Mouse (Mus musculus): ENCODE data around the gene Slc39a9. TPM values are rescaled to one million over a fixed set of nuclear protein-coding genes. Genes with fewer than 3 reads are reported as not detected.

Slc39a9 gene
- polyA plus RNA-seq, 1 experiment from 2014 or later: 31.4 TPM

DNA sequence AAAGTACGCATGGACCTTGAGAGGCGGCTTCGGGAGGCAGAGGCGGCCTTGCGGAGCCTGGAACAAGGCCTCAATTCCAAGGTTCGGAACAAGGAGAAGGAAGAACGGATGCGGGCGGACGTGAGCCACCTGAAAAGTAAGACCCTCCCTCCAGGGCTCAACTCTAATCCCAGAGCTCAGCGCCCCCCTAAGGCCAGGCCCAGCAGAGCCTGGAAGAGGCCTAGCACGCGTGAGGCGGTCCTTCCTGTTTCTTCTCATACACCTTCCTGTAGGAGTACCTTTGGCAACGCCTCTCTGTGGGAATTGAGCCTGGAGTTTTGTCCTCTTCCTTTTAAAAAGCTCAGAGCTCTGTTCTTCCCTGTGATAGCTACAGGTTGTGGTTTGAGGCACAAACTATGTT lies 77.8 kb downstream of the Slc39a9 start:
- Histone ChIP-seq H3K9ac (ENCODE audit: low read length) (no peak overlapping the region), H3K27me3 (ENCODE audit: control insufficient read depth, insufficient read depth, low read length) (no peaks in the 10 kb centered on the region), H3K4me3 (replicated peaks; ENCODE audit: low read length) (no peak overlapping the region), H3K4me2 (ENCODE audit: low read depth, low read length) (no peak overlapping the region), H3K27ac (ENCODE audit: low read length) (no peak overlapping the region), H3K36me3 (ENCODE audit: control insufficient read depth, insufficient read depth, low read length) (no peaks in the 10 kb centered on the region), H3K4me1 (ENCODE audit: control insufficient read depth, insufficient read depth, low read length) (no peaks in the 10 kb centered on the region), H3K9me3 (replicated peaks; ENCODE audit: control insufficient read depth, low read length) (no peaks in the 10 kb centered on the region)
- WGBS: 81% methylated on average over 15 of the region's 15 CpGs
- no peak for ATAC-seq (ENCODE audit: insufficient read depth, low FRiP score)

DNA sequence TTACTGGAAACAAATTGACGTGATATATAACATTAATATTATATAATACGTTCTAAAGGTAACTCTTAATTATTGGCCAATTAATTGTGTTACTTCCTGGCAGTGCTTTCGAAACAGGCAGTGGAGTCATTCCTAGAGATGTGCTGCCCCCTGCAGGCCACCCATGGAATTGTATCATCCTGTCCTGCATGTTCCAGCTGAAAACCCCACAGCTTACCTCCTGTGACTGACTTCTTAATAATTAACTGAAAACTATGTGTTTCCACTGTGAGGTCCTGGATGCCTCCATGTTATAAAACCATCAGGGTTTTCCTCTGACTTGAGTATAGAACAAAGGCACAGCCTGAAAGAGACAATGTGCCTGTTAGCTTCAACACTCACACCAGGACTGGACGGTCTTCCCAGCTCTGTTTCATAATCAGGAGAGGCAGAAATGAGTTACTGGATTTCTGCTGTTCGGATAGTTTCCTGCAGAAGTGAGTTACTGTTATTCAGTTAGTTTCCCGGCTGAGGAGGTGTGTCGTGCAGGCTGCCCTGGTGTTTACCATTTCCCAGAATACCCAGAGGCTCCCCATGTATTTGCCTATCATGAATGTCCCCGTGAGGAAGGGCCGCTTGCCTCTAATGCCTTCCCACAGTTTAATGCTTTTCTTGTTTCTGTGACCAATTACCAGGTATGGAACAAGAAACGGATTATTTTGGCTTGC lies 81.3 kb downstream of the Slc39a9 start:
- H3K9me3 ChIP-seq (replicated peaks; ENCODE audit: control insufficient read depth, low read length): no peaks in the 10 kb centered on the region
- H3K36me3 ChIP-seq (ENCODE audit: control insufficient read depth, insufficient read depth, low read length): no peaks in the 10 kb centered on the region
- H3K4me2 ChIP-seq (ENCODE audit: low read depth, low read length): no peak overlapping the region
- H3K4me1 ChIP-seq (ENCODE audit: control insufficient read depth, insufficient read depth, low read length): no peaks in the 10 kb centered on the region
- 18% methylated on average over 10 of the region's 10 CpGs for WGBS
- H3K27me3 ChIP-seq (ENCODE audit: control insufficient read depth, insufficient read depth, low read length): no peaks in the 10 kb centered on the region
- ATAC-seq (ENCODE audit: insufficient read depth, low FRiP score): 0 out of 2 replicates have a peak, but pooled peaks have one; percentile 41
- H3K9ac ChIP-seq (ENCODE audit: low read length): no peak overlapping the region
- H3K27ac ChIP-seq (ENCODE audit: low read length): no peak overlapping the region
- no peak overlapping the region for H3K4me3 ChIP-seq (replicated peaks; ENCODE audit: low read length)

DNA sequence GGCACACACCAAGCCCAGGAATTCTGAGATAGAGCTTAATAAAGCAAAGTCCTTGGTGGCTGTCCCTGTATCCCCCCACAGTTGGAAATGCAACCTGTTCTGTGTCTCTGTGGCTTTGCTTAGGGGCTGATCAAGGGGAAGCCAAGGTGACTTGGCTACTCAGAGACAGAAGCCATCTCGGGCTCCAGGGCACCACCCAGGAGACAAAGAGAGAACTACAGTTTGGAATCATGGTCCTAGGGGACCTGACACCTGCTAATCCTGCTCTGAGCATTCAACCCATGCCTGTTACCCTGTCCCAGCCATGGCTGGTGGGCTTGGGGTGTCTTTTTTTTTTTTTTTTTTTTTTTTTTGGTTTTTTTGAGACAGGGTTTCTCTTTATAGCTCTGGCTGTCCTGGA lies 84.5 kb downstream of the Slc39a9 start:
- no peaks in the 10 kb centered on the region for H3K9me3 ChIP-seq (replicated peaks; ENCODE audit: control insufficient read depth, low read length)
- H3K9ac ChIP-seq (ENCODE audit: low read length): no peak overlapping the region
- no peak overlapping the region for H3K4me2 ChIP-seq (ENCODE audit: low read depth, low read length)
- no peak for ATAC-seq (ENCODE audit: insufficient read depth, low FRiP score)
- no peaks in the 10 kb centered on the region for H3K36me3 ChIP-seq (ENCODE audit: control insufficient read depth, insufficient read depth, low read length)
- no peak overlapping the region for H3K27ac ChIP-seq (ENCODE audit: low read length)
- no peak overlapping the region for H3K4me3 ChIP-seq (replicated peaks; ENCODE audit: low read length)
- WGBS: 19% methylated on average over 1 of the region's 1 CpGs
- H3K4me1 ChIP-seq (ENCODE audit: control insufficient read depth, insufficient read depth, low read length): no peaks in the 10 kb centered on the region
- no peaks in the 10 kb centered on the region for H3K27me3 ChIP-seq (ENCODE audit: control insufficient read depth, insufficient read depth, low read length)

DNA sequence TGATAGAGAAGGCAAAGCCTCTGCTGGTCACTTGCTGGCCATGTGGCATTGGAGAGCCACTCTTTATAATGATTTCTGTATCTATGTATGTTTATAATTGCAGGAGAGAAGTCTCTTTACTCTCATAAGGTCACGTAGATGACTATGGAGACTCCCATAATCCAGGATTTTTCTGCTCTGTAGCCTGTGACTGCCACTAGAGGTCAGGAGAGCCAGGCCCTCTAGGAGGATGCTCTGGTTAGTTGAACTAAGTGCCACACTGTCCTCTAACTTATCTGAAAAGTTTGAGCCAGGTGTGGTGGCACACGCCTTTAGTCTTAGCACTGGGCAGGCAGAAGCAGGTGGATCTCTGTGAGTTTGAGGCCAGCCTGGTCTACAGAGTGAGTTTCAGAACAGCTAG lies 85.1 kb downstream of the Slc39a9 start:
- Histone ChIP-seq H3K9me3 (replicated peaks; ENCODE audit: control insufficient read depth, low read length) (no peaks in the 10 kb centered on the region), H3K4me2 (ENCODE audit: low read depth, low read length) (no peak overlapping the region), H3K4me3 (replicated peaks; ENCODE audit: low read length) (no peak overlapping the region), H3K9ac (ENCODE audit: low read length) (no peak overlapping the region), H3K27ac (ENCODE audit: low read length) (no peak overlapping the region), H3K4me1 (ENCODE audit: control insufficient read depth, insufficient read depth, low read length) (no peaks in the 10 kb centered on the region), H3K27me3 (ENCODE audit: control insufficient read depth, insufficient read depth, low read length) (no peaks in the 10 kb centered on the region), H3K36me3 (ENCODE audit: control insufficient read depth, insufficient read depth, low read length) (no peaks in the 10 kb centered on the region)
- 50% methylated on average over 2 of the region's 2 CpGs for WGBS
- ATAC-seq (ENCODE audit: insufficient read depth, low FRiP score): no peak

DNA sequence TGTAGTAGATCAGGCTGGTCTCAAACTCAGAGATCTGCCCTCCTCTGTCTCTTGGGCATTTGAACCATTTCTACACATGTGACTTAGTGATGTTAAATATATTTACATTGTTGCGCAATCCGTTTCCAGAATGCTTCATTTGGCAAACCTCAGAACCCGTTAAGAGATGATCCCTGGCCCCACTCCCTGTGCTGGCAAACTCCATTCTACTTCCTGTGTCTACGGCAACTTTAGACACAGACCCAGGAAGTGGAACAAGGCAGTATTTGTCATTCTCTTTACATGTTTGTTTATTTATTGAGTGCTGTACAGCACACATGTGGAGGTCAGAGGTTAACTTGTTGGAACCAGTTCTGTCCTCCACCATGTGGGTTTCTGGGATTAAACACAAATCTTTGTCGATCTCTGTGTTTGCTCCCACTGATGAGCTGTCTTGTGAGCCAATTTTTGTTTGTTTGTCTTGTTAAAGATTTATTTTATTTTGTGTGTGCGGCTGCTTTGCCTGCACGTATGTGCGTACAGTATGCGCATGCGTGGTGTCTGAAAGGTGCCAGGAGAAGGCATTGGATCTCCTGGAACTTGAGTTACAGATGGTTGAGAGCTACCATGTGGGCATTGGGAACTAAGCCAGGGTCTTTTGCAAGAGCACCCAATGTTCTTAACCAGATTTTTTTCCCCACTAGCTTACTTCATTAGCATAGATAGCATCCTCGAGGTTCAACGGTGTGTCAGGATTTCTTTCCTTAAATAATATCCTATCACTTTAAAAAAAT lies 86.3 kb downstream of the Slc39a9 start:
- ATAC-seq (ENCODE audit: insufficient read depth, low FRiP score): no peak
- H3K4me1 ChIP-seq (ENCODE audit: control insufficient read depth, insufficient read depth, low read length): no peaks in the 10 kb centered on the region
- no peak overlapping the region for H3K9ac ChIP-seq (ENCODE audit: low read length)
- no peak overlapping the region for H3K4me3 ChIP-seq (replicated peaks; ENCODE audit: low read length)
- no peak overlapping the region for H3K4me2 ChIP-seq (ENCODE audit: low read depth, low read length)
- no peaks in the 10 kb centered on the region for H3K9me3 ChIP-seq (replicated peaks; ENCODE audit: control insufficient read depth, low read length)
- H3K36me3 ChIP-seq (ENCODE audit: control insufficient read depth, insufficient read depth, low read length): no peaks in the 10 kb centered on the region
- 73% methylated on average over 12 of the region's 12 CpGs for WGBS
- no peak overlapping the region for H3K27ac ChIP-seq (ENCODE audit: low read length)
- no peaks in the 10 kb centered on the region for H3K27me3 ChIP-seq (ENCODE audit: control insufficient read depth, insufficient read depth, low read length)

DNA sequence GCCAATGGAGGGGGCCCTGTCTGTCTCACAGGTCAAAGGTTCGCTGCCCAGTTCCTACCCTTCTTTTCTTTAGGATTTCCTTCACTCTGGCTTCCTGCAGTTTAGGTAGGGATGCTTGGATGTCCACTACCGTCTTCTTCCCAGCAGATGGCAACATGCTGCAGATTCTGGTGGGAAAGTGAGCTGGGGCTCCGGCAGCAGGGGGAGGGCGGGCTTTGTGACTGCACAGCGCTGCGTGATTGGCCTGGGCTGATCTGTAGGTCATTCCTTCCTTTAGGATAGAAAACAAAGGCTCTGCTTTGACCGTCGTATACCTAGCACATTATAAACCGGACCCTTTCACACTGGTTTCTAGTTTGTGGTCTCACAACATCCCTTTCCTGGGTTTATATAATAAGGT lies 86.9 kb downstream of the Slc39a9 start:
- no peak overlapping the region for H3K4me3 ChIP-seq (replicated peaks; ENCODE audit: low read length)
- 7% methylated on average over 9 of the region's 9 CpGs for WGBS
- ATAC-seq (ENCODE audit: insufficient read depth, low FRiP score): peak; percentile 77
- H3K4me1 ChIP-seq (ENCODE audit: control insufficient read depth, insufficient read depth, low read length): no peaks in the 10 kb centered on the region
- H3K27me3 ChIP-seq (ENCODE audit: control insufficient read depth, insufficient read depth, low read length): no peaks in the 10 kb centered on the region
- H3K9me3 ChIP-seq (replicated peaks; ENCODE audit: control insufficient read depth, low read length): no peaks in the 10 kb centered on the region
- H3K9ac ChIP-seq (ENCODE audit: low read length): no peak overlapping the region
- H3K27ac ChIP-seq (ENCODE audit: low read length): no peak overlapping the region
- no peaks in the 10 kb centered on the region for H3K36me3 ChIP-seq (ENCODE audit: control insufficient read depth, insufficient read depth, low read length)
- peak overlapping the region; percentile 30; the same call in 1 of the 2 replicates for H3K4me2 ChIP-seq (ENCODE audit: low read depth, low read length)

Other genes starting within 250 kb of the Slc39a9 start
- gene Dcaf5, start 207.3 kb upstream of the Slc39a9 start, polyA plus RNA-seq (2015; fragmentation: Nextera tagmentation; extraction: Ambion mirVana): 12.5 and 13.2 TPM in 2 replicates
- 26.5 and 28.0 TPM in 2 replicates for gene Exd2, start 180.8 kb upstream of the Slc39a9 start, polyA plus RNA-seq (2015; fragmentation: Nextera tagmentation; extraction: Ambion mirVana)
- 14.8 and 15.6 TPM in 2 replicates for gene Galnt16, start 125.6 kb upstream of the Slc39a9 start, polyA plus RNA-seq (2015; fragmentation: Nextera tagmentation; extraction: Ambion mirVana)
- gene Erh, start 458 bp downstream of the Slc39a9 start, polyA plus RNA-seq (2015; fragmentation: Nextera tagmentation; extraction: Ambion mirVana): 216 and 218 TPM in 2 replicates
- gene Plekhd1, start 48.7 kb downstream of the Slc39a9 start, polyA plus RNA-seq (2015; fragmentation: Nextera tagmentation; extraction: Ambion mirVana): 4.4 and 4.6 TPM in 2 replicates
- 0.09 TPM in 1 of 2 replicates, not detected in the other for gene Ccdc177, start 116.8 kb downstream of the Slc39a9 start, polyA plus RNA-seq (2015; fragmentation: Nextera tagmentation; extraction: Ambion mirVana)
- 17.6 and 18.5 TPM in 2 replicates for gene Susd6, start 146.6 kb downstream of the Slc39a9 start, polyA plus RNA-seq (2015; fragmentation: Nextera tagmentation; extraction: Ambion mirVana)